Mouse (Mus musculus) CH12.LX (cell line): ENCODE results near the gene Ppip5k1. TPM values are rescaled to one million over a fixed set of nuclear protein-coding genes. Genes with fewer than 3 reads are reported as not detected.

Experiments
- DNase-seq: peaks from one replicate; pipeline ENCODE4 v3.0.0-alpha.2; 2013; ENCODE audit errors: extremely low read depth
- H3K27ac ChIP-seq: 2 replicates; pipeline ENCODE4 v1.5.1; 2012; ENCODE audit warnings: low read depth, mild to moderate bottlenecking, control low read depth, moderate library complexity; ENCODE audit not compliant: insufficient read depth
- H3K27me3 ChIP-seq: replicated peaks from 2 replicates; pipeline ENCODE3; 2012; ENCODE audit warnings: inconsistent platforms
- H3K36me3 ChIP-seq, 2 experiments: replicated peaks in 1 of 2; 2 replicates each; pipeline versions ENCODE3 to v1.6.1; 2012; ENCODE audit warnings: inconsistent platforms in 1 of 2, low read length in 1 of 2, mild to moderate bottlenecking in 1 of 2, mixed read lengths in 1 of 2, moderate library complexity in 1 of 2; ENCODE audit not compliant: control insufficient read depth in 1 of 2, insufficient read depth in 1 of 2
- H3K4me1 ChIP-seq, 2 experiments: 2 replicates each; pipeline ENCODE4 v1.6.1; 2012; ENCODE audit warnings: inconsistent platforms in 1 of 2, moderate library complexity in 1 of 2; ENCODE audit not compliant: insufficient read depth in 2 of 2, control insufficient read depth in 1 of 2
- H3K4me2 ChIP-seq: 2 replicates; pipeline ENCODE4 v1.6.1; 2012; ENCODE audit warnings: low read depth, mild to moderate bottlenecking, control low read depth; ENCODE audit not compliant: poor library complexity, insufficient read depth, severe bottlenecking
- H3K4me3 ChIP-seq, 3 experiments: fragments of 150-350 bp in 1 of 3; sonication (generic) in 1 of 3; replicated peaks in 1 of 3; 2 replicates each; pipeline versions ENCODE3 to v1.5.1; 2011 to 2012; ENCODE audit warnings: low read depth in 2 of 3, low read length in 2 of 3, mild to moderate bottlenecking in 2 of 3, moderate library complexity in 2 of 3, control low read depth in 1 of 3, improper control_type of control experiment in 1 of 3, inconsistent platforms in 1 of 3, mixed read lengths in 1 of 3; ENCODE audit not compliant: poor library complexity in 1 of 3
- H3K79me2 ChIP-seq: replicated peaks from 2 replicates; pipeline ENCODE4 v1.6.1; 2012; ENCODE audit warnings: mild to moderate bottlenecking, moderate library complexity; ENCODE audit not compliant: control insufficient read depth, poor library complexity, insufficient read depth, severe bottlenecking; ENCODE audit errors: extremely low read depth
- H3K9ac ChIP-seq: 2 replicates; pipeline ENCODE4 v1.6.1; 2012; ENCODE audit warnings: low read depth, mild to moderate bottlenecking, control low read depth, moderate library complexity; ENCODE audit not compliant: insufficient read depth
- H3K9me3 ChIP-seq: replicated peaks from 2 replicates; pipeline ENCODE3; 2012; ENCODE audit warnings: low read length, inconsistent platforms, mixed read lengths
- BHLHE40 ChIP-seq: IDR thresholded peaks from 2 replicates; pipeline ENCODE4 v1.6.1; 2011; ENCODE audit warnings: mild to moderate bottlenecking, low read depth, low read length, improper control_type of control experiment
- CHD1 ChIP-seq: IDR thresholded peaks from 2 replicates; pipeline ENCODE4 v1.6.1; 2012; ENCODE audit warnings: low read depth, low read length, improper control_type of control experiment, inconsistent platforms
- CTCF ChIP-seq, 2 experiments: IDR thresholded peaks in 1 of 2; conservative IDR thresholded peaks in 1 of 2; 2 replicates each; pipeline ENCODE4 v1.5.1; 2011 to 2012; ENCODE audit warnings: low read depth in 2 of 2, low read length in 2 of 2, improper control_type of control experiment in 1 of 2, inconsistent platforms in 1 of 2, mild to moderate bottlenecking in 1 of 2, moderate library complexity in 1 of 2
- E2F4 ChIP-seq: IDR thresholded peaks from 2 replicates; pipeline ENCODE4 v1.6.1; 2011; ENCODE audit warnings: low read depth, low read length, improper control_type of control experiment; ENCODE audit not compliant: insufficient replicate concordance
- ELF1 ChIP-seq: IDR thresholded peaks from 2 replicates; pipeline ENCODE4 v1.6.1; 2014; ENCODE audit warnings: low read depth, mild to moderate bottlenecking, inconsistent platforms, low read length, improper control_type of control experiment
- MAFK ChIP-seq: IDR thresholded peaks from 2 replicates; pipeline ENCODE4 v1.6.1; 2011; ENCODE audit warnings: low read length, improper control_type of control experiment; ENCODE audit not compliant: insufficient replicate concordance
- MAZ ChIP-seq: IDR thresholded peaks from 2 replicates; pipeline ENCODE4 v1.6.1; 2012; ENCODE audit warnings: low read depth, mild to moderate bottlenecking, inconsistent platforms, low read length, improper control_type of control experiment, moderate library complexity
- MEF2A ChIP-seq: IDR thresholded peaks from 2 replicates; pipeline ENCODE4 v1.6.1; 2014; ENCODE audit warnings: low read depth, mild to moderate bottlenecking, inconsistent platforms, low read length, improper control_type of control experiment, borderline replicate concordance
- NELFE ChIP-seq: IDR thresholded peaks from 2 replicates; pipeline ENCODE4 v1.6.1; 2011; ENCODE audit warnings: low read depth, low read length, improper control_type of control experiment
- PAX5 ChIP-seq: IDR thresholded peaks from 2 replicates; pipeline ENCODE4 v1.6.1; 2012; ENCODE audit warnings: low read length, inconsistent platforms, mixed read lengths
- POLR2A ChIP-seq: IDR thresholded peaks from 2 replicates; pipeline ENCODE4 v1.6.1; 2011; ENCODE audit warnings: low read depth, mild to moderate bottlenecking, improper control_type of control experiment, low read length
- RAD21 ChIP-seq: IDR thresholded peaks from 2 replicates; pipeline ENCODE4 v1.6.1; 2011; ENCODE audit warnings: low read depth, mild to moderate bottlenecking, low read length, improper control_type of control experiment, moderate library complexity
- RCOR1 ChIP-seq: conservative IDR thresholded peaks from 2 replicates; pipeline ENCODE4 v1.6.1; 2012; ENCODE audit warnings: low read depth, mild to moderate bottlenecking, inconsistent platforms, low read length, improper control_type of control experiment
- SMC3 ChIP-seq: IDR thresholded peaks from 2 replicates; pipeline ENCODE4 v1.6.1; 2011; ENCODE audit warnings: low read depth, low read length, improper control_type of control experiment
- TCF12 ChIP-seq: IDR thresholded peaks from 2 replicates; pipeline ENCODE4 v1.6.1; 2014; ENCODE audit warnings: low read depth, mild to moderate bottlenecking, inconsistent platforms, low read length, improper control_type of control experiment
- UBTF ChIP-seq: IDR thresholded peaks from 2 replicates; pipeline ENCODE4 v1.6.1; 2012; ENCODE audit warnings: low read depth, mild to moderate bottlenecking, inconsistent platforms, low read length, improper control_type of control experiment, moderate library complexity
- USF2 ChIP-seq: conservative IDR thresholded peaks from 2 replicates; pipeline ENCODE4 v1.6.1; 2011; ENCODE audit warnings: low read depth, low read length, improper control_type of control experiment
- dilution Hi-C: fragments of 300-500 bp; cut with MboI; formaldehyde crosslinking; loops from 2 replicates; pipeline ENCODE4 v1.14.3; 2020; ENCODE audit warnings: low sequenced_read_pairs; ENCODE audit not compliant: extremely low pct_unique_long_range_greater_than_20kb, extremely low pct_ligation_motif_present
- in situ Hi-C: fragments of 300-500 bp; cut with MboI; formaldehyde crosslinking; loops from 3 replicates; pipeline ENCODE4 v1.14.3; 2019; ENCODE audit warnings: low sequenced_read_pairs, low pct_ligation_motif_present, low pct_unique_long_range_greater_than_20kb, mixed read lengths
- polyA plus RNA-seq: library from polyadenylated mRNA; unstranded; fragments of >175 nt; gene quantifications from 2 replicates; pipeline ENCODE4 v1.2.1, GENCODE M21; 2012; ENCODE audit warnings: low read depth; ENCODE audit not compliant: insufficient read length
- total RNA-seq, 2 experiments: library from RNA; depleted of rRNA; stranded (reverse); fragments of 300-350 nt in 1 of 2; fragments of >200 nt in 1 of 2; gene quantifications; 2 replicates each; pipeline ENCODE4 v1.2.3; 2012 to 2014

The Ppip5k1 gene
- total and polyA plus RNA-seq, 3 experiments = 4.6 to 11.9 (median 10.4) TPM

DNA sequence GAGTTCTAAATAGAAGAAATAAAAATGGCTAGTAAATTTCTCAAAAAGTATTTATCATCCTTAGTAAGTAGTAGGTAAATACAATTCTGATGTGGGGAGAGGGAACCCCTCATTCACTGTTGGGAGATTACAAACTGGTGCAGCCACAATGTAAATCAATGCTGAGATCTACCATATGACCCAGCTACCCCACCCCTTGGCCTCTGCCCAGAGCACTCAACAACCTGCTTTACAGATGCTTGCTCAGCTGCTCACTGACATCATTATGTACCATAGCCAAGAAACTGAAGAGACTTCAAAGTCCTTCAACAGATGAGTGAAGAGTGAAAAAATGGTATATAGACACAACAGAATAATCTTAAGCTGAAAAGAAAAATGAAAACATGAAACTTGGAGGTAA, 48.1 kb upstream of the Ppip5k1 start:
- Histone ChIP-seq H3K27me3 (no peaks in the 10 kb centered on the region), H3K9me3 (no peaks in the 10 kb centered on the region), H3K9ac (no peak overlapping the region), H3K79me2 (no peaks in the 10 kb centered on the region), H3K27ac (no peak overlapping the region), H3K4me2 (no peak overlapping the region), H3K36me3 (no peaks in the 10 kb centered on the region), H3K4me1 (no peaks in the 10 kb centered on the region)
- DNase-seq = no peak
- TF ChIP-seq USF2 (no peak), POLR2A (no peak), MAFK (no peak), SMC3 (no peak), RCOR1 (no peak), BHLHE40 (no peak), CHD1 (no peak), E2F4 (no peak), TCF12 (no peak), NELFE (no peak), RAD21 (no peak), PAX5 (no peak), UBTF (no peak), ELF1 (no peak), CTCF (conservative IDR thresholded peaks at IDR 0.05 in 1 of 2, IDR thresholded peaks at IDR 0.05 in 1 of 2; ENCODE audit: low read depth in 2 of 2, low read length in 2 of 2) (no peak), MAZ (no peak)
- TF ChIP-seq, all 38 proteins: peak for 0
- in situ Hi-C loops (no loop called here), dilution Hi-C loops (no loop called here)
- H3K4me3 ChIP-seq = no peak overlapping the region

DNA sequence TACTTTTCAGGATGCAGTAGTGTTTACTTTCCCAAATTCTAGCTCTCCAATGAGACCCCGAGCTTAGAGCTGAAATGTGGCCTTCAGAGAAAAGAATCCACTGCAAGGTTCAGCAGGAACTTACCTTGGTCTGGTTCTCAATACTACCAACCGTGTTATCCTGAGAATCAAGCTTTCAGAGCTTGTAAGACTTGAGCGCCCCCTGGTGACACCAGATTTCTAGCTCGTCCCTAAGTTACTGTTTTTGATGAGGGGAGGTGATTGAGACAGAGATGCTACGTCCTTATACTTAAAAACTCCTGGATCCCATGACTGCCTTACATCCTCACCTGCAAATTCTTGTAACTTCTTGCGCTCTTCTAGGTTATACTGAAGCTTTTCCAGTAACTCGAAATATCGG, 41.4 kb upstream of the Ppip5k1 start:
- in situ Hi-C loops (no loop called here), dilution Hi-C loops (no loop called here)
- peak; percentile 83 for DNase-seq
- Histone ChIP-seq H3K36me3 (peaks cover 0 to 8% of the 10 kb centered on the region in 2 experiments), H3K9ac (no peak overlapping the region), H3K4me2 (no peak overlapping the region), H3K27me3 (no peaks in the 10 kb centered on the region), H3K79me2 (no peaks in the 10 kb centered on the region), H3K27ac (no peak overlapping the region), H3K9me3 (no peaks in the 10 kb centered on the region), H3K4me3 (no peak overlapping the region), H3K4me1 (no peaks in the 10 kb centered on the region)
- TF ChIP-seq UBTF = no peak
- peak; percentile 70 for TF ChIP-seq SMC3
- TF ChIP-seq RCOR1 = no peak
- TF ChIP-seq MEF2A = no peak
- TF ChIP-seq CTCF (conservative IDR thresholded peaks at IDR 0.05 in 1 of 2, IDR thresholded peaks at IDR 0.05 in 1 of 2; ENCODE audit: low read depth in 2 of 2, low read length in 2 of 2) = peak; percentile 57 to 86; a peak in 3 of 4 replicates
- TF ChIP-seq RAD21 = peak; percentile 84
- TF ChIP-seq NELFE = no peak
